Mouse (Mus musculus): ENCODE results near the gene Tmcc1.
A peak's percentile ranks its signal among the peaks of the same experiment; 100 is the strongest.

Tmcc1 gene

GRCm38 (mm10) chr6:115991108-115991880 lies 202.0 kb downstream of the Tmcc1 start:
- no peak for DNase-seq

GRCm38 (mm10) chr6:115990479-115990878 lies 202.8 kb downstream of the Tmcc1 start:
- no peak for DNase-seq

- DNase-seq = no peak
Measured at GRCm38 (mm10) chr6:115990056-115990455, 203.2 kb downstream of the Tmcc1 start.

GRCm38 (mm10) chr6:115989607-115990006 lies 203.7 kb downstream of the Tmcc1 start:
- no peak for DNase-seq

GRCm38 (mm10) chr6:115989032-115989431 lies 204.3 kb downstream of the Tmcc1 start:
- no peak for DNase-seq

- DNase-seq = peak; percentile 58 to 68
Measured at GRCm38 (mm10) chr6:115987096-115987747, 206.1 kb downstream of the Tmcc1 start.

- no peak for DNase-seq
Measured at GRCm38 (mm10) chr6:115986472-115987095, 206.7 kb downstream of the Tmcc1 start.

GRCm38 (mm10) chr6:115985622-115986021 lies 207.7 kb downstream of the Tmcc1 start:
- DNase-seq = no peak

GRCm38 (mm10) chr6:115984580-115984979 lies 208.7 kb downstream of the Tmcc1 start:
- no peak for DNase-seq

GRCm38 (mm10) chr6:115983306-115984038 lies 209.8 kb downstream of the Tmcc1 start:
- no peak for DNase-seq

GRCm38 (mm10) chr6:115982889-115983288 lies 210.4 kb downstream of the Tmcc1 start:
- DNase-seq = peak in 1 of 2 experiments; percentile 56

- no peak for DNase-seq
Measured at GRCm38 (mm10) chr6:115978596-115978995, 214.7 kb downstream of the Tmcc1 start.

- DNase-seq = peak in 1 of 2 experiments; percentile 41
Measured at GRCm38 (mm10) chr6:115977810-115978209, 215.5 kb downstream of the Tmcc1 start.

- no peak for DNase-seq
Measured at GRCm38 (mm10) chr6:115975606-115976005, 217.7 kb downstream of the Tmcc1 start.

GRCm38 (mm10) chr6:115973881-115974662 lies 219.2 kb downstream of the Tmcc1 start:
- no peak for DNase-seq

GRCm38 (mm10) chr6:115973139-115973875 lies 220.0 kb downstream of the Tmcc1 start:
- DNase-seq = no peak

GRCm38 (mm10) chr6:115972083-115972764 lies 221.1 kb downstream of the Tmcc1 start:
- DNase-seq = peak in 1 of 2 experiments; percentile 10

GRCm38 (mm10) chr6:115971273-115972060 lies 221.8 kb downstream of the Tmcc1 start:
- DNase-seq = peak; percentile 52 to 69

- peak in 1 of 2 experiments; percentile 4 for DNase-seq
Measured at GRCm38 (mm10) chr6:115969952-115970351, 223.3 kb downstream of the Tmcc1 start.

- no peak for DNase-seq
Measured at GRCm38 (mm10) chr6:115969103-115969502, 224.2 kb downstream of the Tmcc1 start.

Data from kidney, postnatal 36 days (tissue).